Mouse (Mus musculus) CH12.LX (cell line): Measurements from ENCODE around the gene Upp1. TPM values are rescaled to one million over a fixed set of nuclear protein-coding genes. Genes with fewer than 3 reads are reported as not detected.

Experiments
- DNase-seq: peaks from one replicate; pipeline ENCODE4 v3.0.0-alpha.2; 2013; ENCODE audit errors: extremely low read depth
- H3K27ac ChIP-seq: 2 replicates; pipeline ENCODE4 v1.5.1; 2012; ENCODE audit warnings: low read depth, mild to moderate bottlenecking, control low read depth, moderate library complexity; ENCODE audit not compliant: insufficient read depth
- H3K27me3 ChIP-seq: replicated peaks from 2 replicates; pipeline ENCODE3; 2012; ENCODE audit warnings: inconsistent platforms
- H3K36me3 ChIP-seq, 2 experiments: replicated peaks in 1 of 2; 2 replicates each; pipeline versions ENCODE3 to v1.6.1; 2012; ENCODE audit warnings: inconsistent platforms in 1 of 2, low read length in 1 of 2, mild to moderate bottlenecking in 1 of 2, mixed read lengths in 1 of 2, moderate library complexity in 1 of 2; ENCODE audit not compliant: control insufficient read depth in 1 of 2, insufficient read depth in 1 of 2
- H3K4me1 ChIP-seq, 2 experiments: 2 replicates each; pipeline ENCODE4 v1.6.1; 2012; ENCODE audit warnings: inconsistent platforms in 1 of 2, moderate library complexity in 1 of 2; ENCODE audit not compliant: insufficient read depth in 2 of 2, control insufficient read depth in 1 of 2
- H3K4me2 ChIP-seq: 2 replicates; pipeline ENCODE4 v1.6.1; 2012; ENCODE audit warnings: low read depth, mild to moderate bottlenecking, control low read depth; ENCODE audit not compliant: poor library complexity, insufficient read depth, severe bottlenecking
- H3K4me3 ChIP-seq, 3 experiments: fragments of 150-350 bp in 1 of 3; sonication (generic) in 1 of 3; replicated peaks in 1 of 3; 2 replicates each; pipeline versions ENCODE3 to v1.5.1; 2011 to 2012; ENCODE audit warnings: low read depth in 2 of 3, low read length in 2 of 3, mild to moderate bottlenecking in 2 of 3, moderate library complexity in 2 of 3, control low read depth in 1 of 3, improper control_type of control experiment in 1 of 3, inconsistent platforms in 1 of 3, mixed read lengths in 1 of 3; ENCODE audit not compliant: poor library complexity in 1 of 3
- H3K79me2 ChIP-seq: replicated peaks from 2 replicates; pipeline ENCODE4 v1.6.1; 2012; ENCODE audit warnings: mild to moderate bottlenecking, moderate library complexity; ENCODE audit not compliant: control insufficient read depth, poor library complexity, insufficient read depth, severe bottlenecking; ENCODE audit errors: extremely low read depth
- H3K9ac ChIP-seq: 2 replicates; pipeline ENCODE4 v1.6.1; 2012; ENCODE audit warnings: low read depth, mild to moderate bottlenecking, control low read depth, moderate library complexity; ENCODE audit not compliant: insufficient read depth
- H3K9me3 ChIP-seq: replicated peaks from 2 replicates; pipeline ENCODE3; 2012; ENCODE audit warnings: low read length, inconsistent platforms, mixed read lengths
- CHD2 ChIP-seq: IDR thresholded peaks from 2 replicates; pipeline ENCODE4 v1.6.1; 2011; ENCODE audit warnings: low read length, improper control_type of control experiment
- CTCF ChIP-seq, 2 experiments: IDR thresholded peaks in 1 of 2; conservative IDR thresholded peaks in 1 of 2; 2 replicates each; pipeline ENCODE4 v1.5.1; 2011 to 2012; ENCODE audit warnings: low read depth in 2 of 2, low read length in 2 of 2, improper control_type of control experiment in 1 of 2, inconsistent platforms in 1 of 2, mild to moderate bottlenecking in 1 of 2, moderate library complexity in 1 of 2
- E2F4 ChIP-seq: IDR thresholded peaks from 2 replicates; pipeline ENCODE4 v1.6.1; 2011; ENCODE audit warnings: low read depth, low read length, improper control_type of control experiment; ENCODE audit not compliant: insufficient replicate concordance
- ELF1 ChIP-seq: IDR thresholded peaks from 2 replicates; pipeline ENCODE4 v1.6.1; 2014; ENCODE audit warnings: low read depth, mild to moderate bottlenecking, inconsistent platforms, low read length, improper control_type of control experiment
- EP300 ChIP-seq: IDR thresholded peaks from 2 replicates; pipeline ENCODE4 v1.6.1; 2011; ENCODE audit warnings: low read length, improper control_type of control experiment
- ETS1 ChIP-seq: conservative IDR thresholded peaks from 2 replicates; pipeline ENCODE4 v1.6.1; 2012; ENCODE audit warnings: low read depth, mild to moderate bottlenecking, inconsistent platforms, low read length, improper control_type of control experiment, moderate library complexity
- IRF4 ChIP-seq: IDR thresholded peaks from 2 replicates; pipeline ENCODE4 v1.6.1; 2014; ENCODE audit warnings: low read depth, mild to moderate bottlenecking, inconsistent platforms, low read length, improper control_type of control experiment
- KAT2A ChIP-seq: IDR thresholded peaks from 2 replicates; pipeline ENCODE4 v1.6.1; 2012; ENCODE audit warnings: low read length, improper control_type of control experiment, inconsistent platforms; ENCODE audit not compliant: insufficient replicate concordance
- MAX ChIP-seq: IDR thresholded peaks from 2 replicates; pipeline ENCODE4 v1.6.1; 2011; ENCODE audit warnings: low read length, improper control_type of control experiment
- MAZ ChIP-seq: IDR thresholded peaks from 2 replicates; pipeline ENCODE4 v1.6.1; 2012; ENCODE audit warnings: low read depth, mild to moderate bottlenecking, inconsistent platforms, low read length, improper control_type of control experiment, moderate library complexity
- MEF2A ChIP-seq: IDR thresholded peaks from 2 replicates; pipeline ENCODE4 v1.6.1; 2014; ENCODE audit warnings: low read depth, mild to moderate bottlenecking, inconsistent platforms, low read length, improper control_type of control experiment, borderline replicate concordance
- MXI1 ChIP-seq: IDR thresholded peaks from 2 replicates; pipeline ENCODE4 v1.6.1; 2011; ENCODE audit warnings: mild to moderate bottlenecking, low read depth, low read length, improper control_type of control experiment
- MYC ChIP-seq: IDR thresholded peaks from 2 replicates; pipeline ENCODE4 v1.6.1; 2011; ENCODE audit warnings: low read depth, mild to moderate bottlenecking, improper control_type of control experiment, low read length
- NELFE ChIP-seq: IDR thresholded peaks from 2 replicates; pipeline ENCODE4 v1.6.1; 2011; ENCODE audit warnings: low read depth, low read length, improper control_type of control experiment
- NRF1 ChIP-seq: IDR thresholded peaks from 2 replicates; pipeline ENCODE4 v1.6.1; 2014; ENCODE audit warnings: low read depth, mild to moderate bottlenecking, inconsistent platforms, low read length, improper control_type of control experiment, moderate library complexity
- PAX5 ChIP-seq: IDR thresholded peaks from 2 replicates; pipeline ENCODE4 v1.6.1; 2012; ENCODE audit warnings: low read length, inconsistent platforms, mixed read lengths
- POLR2A ChIP-seq: IDR thresholded peaks from 2 replicates; pipeline ENCODE4 v1.6.1; 2011; ENCODE audit warnings: low read depth, mild to moderate bottlenecking, improper control_type of control experiment, low read length
- POLR2AphosphoS2 ChIP-seq: IDR thresholded peaks from 2 replicates; pipeline ENCODE4 v1.6.1; 2011; ENCODE audit warnings: low read depth, low read length, improper control_type of control experiment
- RAD21 ChIP-seq: IDR thresholded peaks from 2 replicates; pipeline ENCODE4 v1.6.1; 2011; ENCODE audit warnings: low read depth, mild to moderate bottlenecking, low read length, improper control_type of control experiment, moderate library complexity
- RCOR1 ChIP-seq: conservative IDR thresholded peaks from 2 replicates; pipeline ENCODE4 v1.6.1; 2012; ENCODE audit warnings: low read depth, mild to moderate bottlenecking, inconsistent platforms, low read length, improper control_type of control experiment
- SIN3A ChIP-seq: IDR thresholded peaks from 2 replicates; pipeline ENCODE4 v1.6.1; 2012; ENCODE audit warnings: low read length, improper control_type of control experiment, inconsistent platforms
- SMC3 ChIP-seq: IDR thresholded peaks from 2 replicates; pipeline ENCODE4 v1.6.1; 2011; ENCODE audit warnings: low read depth, low read length, improper control_type of control experiment
- TBP ChIP-seq: conservative IDR thresholded peaks from 2 replicates; pipeline ENCODE4 v1.6.1; 2011; ENCODE audit warnings: low read depth, low read length, improper control_type of control experiment
- TCF12 ChIP-seq: IDR thresholded peaks from 2 replicates; pipeline ENCODE4 v1.6.1; 2014; ENCODE audit warnings: low read depth, mild to moderate bottlenecking, inconsistent platforms, low read length, improper control_type of control experiment
- UBTF ChIP-seq: IDR thresholded peaks from 2 replicates; pipeline ENCODE4 v1.6.1; 2012; ENCODE audit warnings: low read depth, mild to moderate bottlenecking, inconsistent platforms, low read length, improper control_type of control experiment, moderate library complexity
- USF1 ChIP-seq: IDR thresholded peaks from 2 replicates; pipeline ENCODE4 v1.6.1; 2014; ENCODE audit warnings: low read depth, mild to moderate bottlenecking, inconsistent platforms, low read length, improper control_type of control experiment
- ZC3H11A ChIP-seq: IDR thresholded peaks from 2 replicates; pipeline ENCODE4 v1.6.1; 2012; ENCODE audit warnings: low read depth, mild to moderate bottlenecking, inconsistent platforms, low read length, improper control_type of control experiment
- ZKSCAN1 ChIP-seq: IDR thresholded peaks from 2 replicates; pipeline ENCODE4 v1.6.1; 2012; ENCODE audit warnings: low read depth, inconsistent platforms, low read length, improper control_type of control experiment, borderline replicate concordance
- ZMIZ1 ChIP-seq: IDR thresholded peaks from 2 replicates; pipeline ENCODE4 v1.6.1; 2012; ENCODE audit warnings: low read depth, mild to moderate bottlenecking, inconsistent platforms, low read length, improper control_type of control experiment
- ZNF384 ChIP-seq: IDR thresholded peaks from 2 replicates; pipeline ENCODE4 v1.6.1; 2012; ENCODE audit warnings: low read depth, low read length, improper control_type of control experiment, inconsistent platforms
- dilution Hi-C: fragments of 300-500 bp; cut with MboI; formaldehyde crosslinking; loops from 2 replicates; pipeline ENCODE4 v1.14.3; 2020; ENCODE audit warnings: low sequenced_read_pairs; ENCODE audit not compliant: extremely low pct_unique_long_range_greater_than_20kb, extremely low pct_ligation_motif_present
- in situ Hi-C: fragments of 300-500 bp; cut with MboI; formaldehyde crosslinking; loops from 3 replicates; pipeline ENCODE4 v1.14.3; 2019; ENCODE audit warnings: low sequenced_read_pairs, low pct_ligation_motif_present, low pct_unique_long_range_greater_than_20kb, mixed read lengths
- polyA plus RNA-seq: library from polyadenylated mRNA; unstranded; fragments of >175 nt; gene quantifications from 2 replicates; pipeline ENCODE4 v1.2.1, GENCODE M21; 2012; ENCODE audit warnings: low read depth; ENCODE audit not compliant: insufficient read length
- total RNA-seq, 2 experiments: library from RNA; depleted of rRNA; stranded (reverse); fragments of 300-350 nt in 1 of 2; fragments of >200 nt in 1 of 2; gene quantifications; 2 replicates each; pipeline ENCODE4 v1.2.3; 2012 to 2014

Upp1 gene
- total RNA-seq (2012; rRNA removed) (0.21 TPM in 1 of 2 replicates, not detected in the other), total RNA-seq (2014; rRNA removed) (not detected in 2 replicates), polyA plus RNA-seq (not detected in 2 replicates)

GRCm38 (mm10) chr11:9118050-9118420 is at the start of gene Upp1:
Upp1 (plus strand) TSS chr11:9118103.
- Histone ChIP-seq H3K36me3 (no peaks in the 10 kb centered on the region), H3K4me2 (peak within 1 kb of the TSS; percentile 95), H3K27ac (no peak within 1 kb of the TSS), H3K9ac (0 out of 2 replicates have a peak within 1 kb of the TSS, but pooled peaks have one; percentile 15), H3K79me2 (no peaks in the 10 kb centered on the region), H3K4me3 (peak within 1 kb of the TSS in 2 of 3 experiments; percentile 3 to 50), H3K9me3 (no peaks in the 10 kb centered on the region), H3K4me1 (peaks cover 2 to 4% of the 10 kb centered on the region in 2 experiments; a peak in 2 of 4 replicates), H3K27me3 (peaks cover 82% of the 10 kb centered on the region)
- in situ Hi-C loops, result no loop called here
- no peak for DNase-seq
- TF ChIP-seq POLR2A (no peak), ZNF384 (no peak), CHD2 (no peak), RAD21 (no peak), MAX (no peak), ZKSCAN1 (no peak), TBP (no peak), E2F4 (no peak), IRF4 (no peak), ELF1 (no peak), MAZ (no peak), CTCF (conservative IDR thresholded peaks at IDR 0.05 in 1 of 2, IDR thresholded peaks at IDR 0.05 in 1 of 2; ENCODE audit: low read depth in 2 of 2, low read length in 2 of 2) (no peak), ETS1 (no peak), NELFE (no peak), UBTF (no peak), PAX5 (no peak), NRF1 (no peak), EP300 (no peak)
- dilution Hi-C loops, result no loop called here

DNA sequence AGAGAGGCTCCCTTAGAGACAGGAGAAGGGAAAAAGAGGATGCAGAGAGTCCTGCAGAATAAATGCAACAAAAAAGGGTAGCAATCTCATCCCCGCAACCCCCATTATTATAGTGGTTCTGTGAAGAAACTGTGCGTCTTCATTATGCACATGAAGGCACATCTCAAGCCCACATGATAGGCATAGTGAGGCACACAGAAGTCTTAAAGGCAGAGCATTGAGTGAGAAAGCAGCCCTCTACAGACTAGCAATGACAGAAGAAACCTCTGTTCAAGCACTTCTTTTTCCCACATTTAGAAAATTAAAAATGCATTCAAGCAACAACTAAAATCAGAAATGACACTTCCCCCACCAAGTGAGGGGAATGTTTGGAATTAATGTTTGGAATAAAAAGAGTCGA is 41.5 kb upstream of the Upp1 start:
- H3K9me3 ChIP-seq, result no peaks in the 10 kb centered on the region
- no peak for DNase-seq
- TF ChIP-seq NRF1, result no peak
- no peak for TF ChIP-seq UBTF
- TF ChIP-seq POLR2AphosphoS2, result no peak
- TF ChIP-seq ZC3H11A, result no peak
- TF ChIP-seq MEF2A, result no peak
- no peak for TF ChIP-seq MXI1
- TF ChIP-seq CTCF (conservative IDR thresholded peaks at IDR 0.05 in 1 of 2, IDR thresholded peaks at IDR 0.05 in 1 of 2; ENCODE audit: low read depth in 2 of 2, low read length in 2 of 2), result no peak
- TF ChIP-seq MAX, result no peak
- no peak for TF ChIP-seq IRF4
- TF ChIP-seq MYC, result no peak
- no peak for TF ChIP-seq ZNF384
- TF ChIP-seq SMC3, result no peak
- no peak for TF ChIP-seq RCOR1
- TF ChIP-seq SIN3A, result no peak
- TF ChIP-seq TCF12, result no peak
- no peak for TF ChIP-seq KAT2A
- TF ChIP-seq ELF1, result no peak
- TF ChIP-seq ZMIZ1, result no peak
- no peak for TF ChIP-seq ZKSCAN1
- no peak for TF ChIP-seq USF1
- no peaks in the 10 kb centered on the region for H3K4me1 ChIP-seq
- H3K36me3 ChIP-seq, result no peaks in the 10 kb centered on the region
- no peak overlapping the region for H3K9ac ChIP-seq
- dilution Hi-C loops, result no loop called here
- H3K4me2 ChIP-seq, result no peak overlapping the region
- H3K4me3 ChIP-seq, result no peak overlapping the region
- H3K27ac ChIP-seq, result no peak overlapping the region
- H3K27me3 ChIP-seq, result peaks cover 50% of the 10 kb centered on the region
- in situ Hi-C loops, result no loop called here
- no peaks in the 10 kb centered on the region for H3K79me2 ChIP-seq
